Mouse (Mus musculus) hindbrain, embryonic 12.5 days (tissue): ENCODE data around the gene Prkg1. TPM values are rescaled to one million over a fixed set of nuclear protein-coding genes. Genes with fewer than 3 reads are reported as not detected.
A peak's percentile ranks its signal among the peaks of the same experiment; 100 is the strongest.

Experiments used
- ATAC-seq: fragments of 200-750 bp; cut with Nextera tagmentation; 2 replicates; pipeline ENCODE4 v1.8.0; 2017; ENCODE audit warnings: moderate TSS enrichment; ENCODE audit not compliant: low FRiP score
- H3K27ac ChIP-seq: fragments of 300-500 bp; sonication (generic); 2 replicates; pipeline ENCODE4 v1.5.1; 2016; ENCODE audit warnings: mild to moderate bottlenecking
- H3K27me3 ChIP-seq: fragments of 300-500 bp; sonication (generic); 2 replicates; pipeline ENCODE4 v1.6.1; 2016; ENCODE audit warnings: mild to moderate bottlenecking
- H3K36me3 ChIP-seq: fragments of 300-500 bp; sonication (generic); 2 replicates; pipeline ENCODE4 v1.6.1; 2016; ENCODE audit warnings: mild to moderate bottlenecking
- H3K4me1 ChIP-seq: fragments of 300-500 bp; sonication (generic); 2 replicates; pipeline ENCODE4 v1.6.1; 2016
- H3K4me2 ChIP-seq: fragments of 300-500 bp; sonication (generic); replicated peaks from 2 replicates; pipeline ENCODE4 v1.6.1; 2016; ENCODE audit warnings: mild to moderate bottlenecking
- H3K4me3 ChIP-seq: fragments of 300-500 bp; sonication (generic); 2 replicates; pipeline ENCODE4 v1.5.1; 2016; ENCODE audit warnings: mild to moderate bottlenecking
- H3K9ac ChIP-seq: fragments of 300-500 bp; sonication (generic); 2 replicates; pipeline ENCODE4 v1.6.1; 2016; ENCODE audit warnings: mild to moderate bottlenecking, moderate library complexity
- H3K9me3 ChIP-seq: fragments of 300-500 bp; sonication (generic); replicated peaks from 2 replicates; pipeline ENCODE4 v1.6.1; 2016; ENCODE audit warnings: mild to moderate bottlenecking
- WGBS: fragments of 180-500 bp; shearing (Covaris S2); methylation state at CpG from one replicate; pipeline ENCODE4 v1.1.7; 2016; 5-methylcytosine and 5-hydroxymethylcytosine counted together
- polyA plus RNA-seq: library from polyadenylated mRNA; unstranded; fragments of >200 nt; fragmentation: Nextera tagmentation; extraction: Ambion mirVana; gene quantifications from 2 replicates; pipeline ENCODE4 v1.2.1, GENCODE M21; 2016

The Prkg1 gene
- polyA plus RNA-seq, 1 experiment from 2014 or later, result 9.2 TPM

GRCm38 (mm10) chr19:31337163-31337862 is 427.5 kb downstream of the Prkg1 start:
- no peak for ATAC-seq
- no peak overlapping the region for H3K27ac ChIP-seq
- H3K36me3 ChIP-seq, result no peaks in the 10 kb centered on the region

GRCm38 (mm10) chr19:31336381-31336780 is 428.5 kb downstream of the Prkg1 start:
- H3K9me3 ChIP-seq, result no peaks in the 10 kb centered on the region
- no peaks in the 10 kb centered on the region for H3K27me3 ChIP-seq
- no peaks in the 10 kb centered on the region for H3K36me3 ChIP-seq
- no peak overlapping the region for H3K9ac ChIP-seq
- no peak overlapping the region for H3K27ac ChIP-seq
- 0 out of 2 replicates have a peak, but pooled peaks cover 3% of the 10 kb centered on the region for H3K4me1 ChIP-seq
- H3K4me3 ChIP-seq, result no peak overlapping the region
- H3K4me2 ChIP-seq, result no peak overlapping the region
- no peak for ATAC-seq
- WGBS, result 86% methylated on average over 3 of the region's 3 CpGs

More at GRCm38 (mm10) chr19:31337163-31337862, 427.5 kb downstream of the Prkg1 start:
- H3K4me3 ChIP-seq, result no peak overlapping the region
- H3K27me3 ChIP-seq, result no peaks in the 10 kb centered on the region
- no peak overlapping the region for H3K4me2 ChIP-seq
- 78% methylated on average over 9 of the region's 9 CpGs for WGBS
- H3K9me3 ChIP-seq, result no peaks in the 10 kb centered on the region
- 0 out of 2 replicates have a peak, but pooled peaks cover 3% of the 10 kb centered on the region for H3K4me1 ChIP-seq
- no peak overlapping the region for H3K9ac ChIP-seq

DNA sequence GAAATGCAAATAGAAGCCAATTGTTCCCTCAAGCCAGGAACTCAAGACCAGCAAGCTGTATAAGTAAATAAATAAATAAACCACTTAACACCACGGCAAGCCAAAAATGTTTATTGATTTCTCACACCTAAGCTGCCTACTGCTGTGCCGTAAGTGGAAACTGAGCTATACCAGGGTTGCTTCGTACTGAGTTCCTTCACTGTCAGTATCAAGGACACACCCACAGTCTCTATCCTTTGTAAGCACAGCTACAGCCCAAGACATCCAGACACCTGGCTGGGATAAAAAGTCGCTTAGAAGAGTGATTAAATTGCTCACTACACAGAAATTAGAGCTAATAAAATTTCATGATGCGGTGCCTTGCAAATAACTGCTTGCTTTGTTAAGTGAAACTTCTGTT is 434.9 kb downstream of the Prkg1 start:
- H3K4me3 ChIP-seq, result no peak overlapping the region
- H3K27me3 ChIP-seq, result no peaks in the 10 kb centered on the region
- H3K9ac ChIP-seq, result no peak overlapping the region
- 65% methylated on average over 5 of the region's 5 CpGs for WGBS
- no peaks in the 10 kb centered on the region for H3K36me3 ChIP-seq
- H3K9me3 ChIP-seq, result no peaks in the 10 kb centered on the region
- H3K4me1 ChIP-seq, result no peaks in the 10 kb centered on the region
- H3K4me2 ChIP-seq, result no peak overlapping the region
- no peak for ATAC-seq
- no peak overlapping the region for H3K27ac ChIP-seq

DNA sequence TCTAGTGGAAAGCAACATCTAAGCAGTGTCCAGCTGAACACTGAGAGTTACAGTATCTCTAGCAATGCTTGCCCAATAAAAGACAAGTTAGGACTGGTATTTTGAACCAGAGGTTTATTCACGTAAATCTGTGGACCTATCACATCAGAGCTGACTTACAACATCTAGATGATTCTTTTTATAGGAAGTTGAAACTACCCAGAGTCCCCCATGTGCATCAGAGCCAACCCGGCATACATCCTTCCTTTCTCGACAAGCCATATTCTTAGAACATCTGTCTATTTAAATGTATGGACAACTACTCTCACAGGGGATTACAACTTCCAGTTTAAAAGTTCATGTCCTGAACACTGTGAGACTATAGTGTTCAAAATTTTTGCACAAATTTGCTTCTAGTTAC is 460.1 kb downstream of the Prkg1 start:
- Histone ChIP-seq H3K9me3 (no peaks in the 10 kb centered on the region), H3K27ac (no peak overlapping the region), H3K36me3 (no peaks in the 10 kb centered on the region), H3K27me3 (no peaks in the 10 kb centered on the region), H3K9ac (no peak overlapping the region), H3K4me3 (no peak overlapping the region), H3K4me1 (no peaks in the 10 kb centered on the region), H3K4me2 (no peak overlapping the region)
- 90% methylated on average over 3 of the region's 3 CpGs for WGBS
- no peak for ATAC-seq

DNA sequence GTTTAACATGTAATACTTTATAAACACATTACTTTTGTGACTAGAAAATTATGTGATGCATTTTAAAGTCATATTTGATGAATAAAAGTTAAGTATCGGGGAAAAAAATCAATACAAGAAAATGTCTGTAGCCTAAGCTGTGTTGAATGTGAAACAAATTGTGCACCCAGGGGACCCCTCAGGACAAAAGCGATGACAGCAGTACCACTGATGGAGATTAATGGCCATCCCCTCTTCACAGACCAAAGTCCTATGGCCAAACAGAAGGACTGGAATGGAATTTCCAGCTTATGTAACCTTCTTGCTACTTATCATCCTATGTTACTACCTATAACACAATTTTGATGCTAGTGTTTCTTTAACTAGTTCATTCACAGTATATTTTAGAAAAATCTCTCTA is 473.6 kb downstream of the Prkg1 start:
- H3K36me3 ChIP-seq, result no peaks in the 10 kb centered on the region
- H3K4me3 ChIP-seq, result no peak overlapping the region
- no peaks in the 10 kb centered on the region for H3K27me3 ChIP-seq
- no peaks in the 10 kb centered on the region for H3K9me3 ChIP-seq
- WGBS, result 45% methylated on average over 2 of the region's 2 CpGs
- H3K4me2 ChIP-seq, result no peak overlapping the region
- H3K27ac ChIP-seq, result no peak overlapping the region
- ATAC-seq, result peak; percentile 68
- no peaks in the 10 kb centered on the region for H3K4me1 ChIP-seq
- no peak overlapping the region for H3K9ac ChIP-seq

DNA sequence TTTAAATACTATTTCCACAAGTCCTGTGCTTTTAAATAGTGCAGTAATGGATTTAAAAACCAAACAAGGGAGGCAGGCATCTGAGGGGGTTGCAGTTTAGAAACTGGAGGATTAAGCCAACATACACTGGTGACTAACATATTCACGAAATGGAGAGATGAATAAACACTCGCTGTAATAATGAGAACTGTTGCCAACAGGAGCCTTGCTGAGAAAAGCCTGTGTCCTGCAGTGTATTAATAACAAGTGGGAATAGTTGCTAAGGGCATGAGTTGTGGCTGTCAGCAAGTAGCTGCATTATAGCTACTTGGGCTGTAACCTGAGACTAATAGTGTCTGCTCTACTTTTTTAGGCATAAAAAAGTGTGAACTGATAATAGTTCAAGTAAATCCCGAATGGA is 480.3 kb downstream of the Prkg1 start:
- Histone ChIP-seq H3K27ac (no peak overlapping the region), H3K9ac (no peak overlapping the region), H3K4me3 (no peak overlapping the region), H3K27me3 (no peaks in the 10 kb centered on the region), H3K9me3 (no peaks in the 10 kb centered on the region), H3K36me3 (no peaks in the 10 kb centered on the region), H3K4me1 (no peaks in the 10 kb centered on the region), H3K4me2 (no peak overlapping the region)
- ATAC-seq, result no peak
- 54% methylated on average over 3 of the region's 3 CpGs for WGBS

DNA sequence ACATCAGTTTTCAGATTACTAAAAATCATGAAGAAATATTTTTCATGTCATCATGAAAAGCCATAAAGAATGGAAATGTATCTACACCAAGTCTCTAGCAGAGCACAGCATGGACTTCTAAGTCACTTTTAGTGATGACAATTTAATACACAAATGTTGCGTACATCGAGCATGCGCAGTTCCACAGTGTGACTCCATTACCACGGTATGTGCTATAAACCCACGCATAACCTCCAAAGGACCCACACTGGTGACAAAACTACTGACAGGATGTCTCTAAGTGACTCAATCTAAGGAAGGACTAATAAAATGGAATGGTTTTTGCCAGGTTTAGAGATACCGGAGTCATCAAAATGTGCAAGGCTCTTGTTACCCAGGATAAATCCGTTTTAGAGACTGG is 480.7 kb downstream of the Prkg1 start:
- H3K36me3 ChIP-seq, result no peaks in the 10 kb centered on the region
- no peaks in the 10 kb centered on the region for H3K9me3 ChIP-seq
- WGBS, result 86% methylated on average over 7 of the region's 7 CpGs

GRCm38 (mm10) chr19:31283617-31284016 is 481.2 kb downstream of the Prkg1 start:
- Histone ChIP-seq H3K4me2 (no peak overlapping the region), H3K9ac (no peak overlapping the region), H3K27ac (no peak overlapping the region), H3K4me1 (no peaks in the 10 kb centered on the region), H3K4me3 (no peak overlapping the region), H3K36me3 (no peaks in the 10 kb centered on the region), H3K27me3 (no peaks in the 10 kb centered on the region), H3K9me3 (no peaks in the 10 kb centered on the region)
- WGBS, result 62% methylated on average over 2 of the region's 2 CpGs
- ATAC-seq, result no peak

More for the DNA sequence above, 480.7 kb downstream of the Prkg1 start:
- H3K4me2 ChIP-seq, result no peak overlapping the region
- H3K4me3 ChIP-seq, result no peak overlapping the region
- no peak overlapping the region for H3K9ac ChIP-seq
- ATAC-seq, result no peak
- no peak overlapping the region for H3K27ac ChIP-seq
- H3K4me1 ChIP-seq, result no peaks in the 10 kb centered on the region
- no peaks in the 10 kb centered on the region for H3K27me3 ChIP-seq

GRCm38 (mm10) chr19:31279797-31280486 is 484.9 kb downstream of the Prkg1 start:
- Histone ChIP-seq H3K9ac (no peak overlapping the region), H3K9me3 (no peaks in the 10 kb centered on the region), H3K4me1 (no peaks in the 10 kb centered on the region), H3K27me3 (no peaks in the 10 kb centered on the region), H3K4me2 (no peak overlapping the region), H3K36me3 (no peaks in the 10 kb centered on the region), H3K27ac (no peak overlapping the region), H3K4me3 (no peak overlapping the region)
- no peak for ATAC-seq
- 83% methylated on average over 7 of the region's 7 CpGs for WGBS

- Histone ChIP-seq H3K9ac (no peak overlapping the region), H3K9me3 (no peaks in the 10 kb centered on the region), H3K4me2 (no peak overlapping the region), H3K27ac (no peak overlapping the region), H3K4me3 (no peak overlapping the region), H3K27me3 (no peaks in the 10 kb centered on the region), H3K4me1 (no peaks in the 10 kb centered on the region), H3K36me3 (no peaks in the 10 kb centered on the region)
- ATAC-seq, result no peak
- WGBS, result 40% methylated on average over 1 of the region's 1 CpGs
These were observed 502.4 kb downstream of the Prkg1 start for GRCm38 (mm10) chr19:31262438-31262837.

GRCm38 (mm10) chr19:31260494-31260893 is 504.3 kb downstream of the Prkg1 start:
- Histone ChIP-seq H3K27me3 (no peaks in the 10 kb centered on the region), H3K9me3 (no peaks in the 10 kb centered on the region), H3K36me3 (no peaks in the 10 kb centered on the region), H3K4me1 (no peaks in the 10 kb centered on the region), H3K4me2 (no peak overlapping the region), H3K27ac (no peak overlapping the region), H3K4me3 (no peak overlapping the region), H3K9ac (no peak overlapping the region)
- ATAC-seq, result no peak

DNA sequence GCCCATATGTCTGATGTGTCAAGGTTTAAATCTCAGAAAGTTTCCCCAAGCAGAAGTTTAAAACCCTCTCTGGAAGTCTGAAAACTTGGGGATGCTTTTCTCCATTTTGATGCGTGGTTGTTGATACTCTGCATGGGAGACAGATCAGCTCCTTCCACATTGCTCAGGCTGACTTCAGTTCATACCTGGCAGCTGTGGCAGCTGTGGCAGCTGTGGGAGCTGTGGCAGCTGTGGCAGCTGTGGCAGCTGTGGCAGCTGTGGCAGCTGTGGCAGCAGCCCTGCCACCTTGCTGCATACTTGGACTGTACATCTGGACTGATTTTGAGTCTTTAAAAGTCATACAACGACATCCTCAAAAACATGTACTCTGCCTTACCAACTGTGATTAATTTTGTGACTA is 509.1 kb downstream of the Prkg1 start:
- Histone ChIP-seq H3K4me2 (no peak overlapping the region), H3K4me1 (no peaks in the 10 kb centered on the region), H3K9ac (no peak overlapping the region), H3K36me3 (no peaks in the 10 kb centered on the region), H3K9me3 (no peaks in the 10 kb centered on the region), H3K27ac (no peak overlapping the region), H3K4me3 (no peak overlapping the region), H3K27me3 (no peaks in the 10 kb centered on the region)
- no peak for ATAC-seq
- 86% methylated on average over 2 of the region's 2 CpGs for WGBS

- no peaks in the 10 kb centered on the region for H3K9me3 ChIP-seq
- ATAC-seq, result no peak
- no peak overlapping the region for H3K4me2 ChIP-seq
- no peaks in the 10 kb centered on the region for H3K36me3 ChIP-seq
- no peak overlapping the region for H3K27ac ChIP-seq
- no peak overlapping the region for H3K4me3 ChIP-seq
- H3K9ac ChIP-seq, result no peak overlapping the region
- H3K27me3 ChIP-seq, result no peaks in the 10 kb centered on the region
- no peaks in the 10 kb centered on the region for H3K4me1 ChIP-seq
These were observed 532.4 kb downstream of the Prkg1 start for GRCm38 (mm10) chr19:31232410-31232809.
